In genomic region chr2:34284239-34284638, GRCm38 (mm10) we compare ENCODE assay signal across 25 mouse cellular contexts.
"Had no signal": no experiment of that assay in that cellular context is flagged by ENCODE, and none has a peak within 500 bp of the region (broad histone marks: within the 10 kb centered on the region; RNA-seq: fewer than 3 reads in every experiment).

No protein-coding gene starts in this region.

- H3K4me2 ChIP-seq: heart, embryonic 11.5 days; heart, embryonic 13.5 days; heart, embryonic 15.5 days; hindbrain, embryonic 14.5 days; kidney, embryonic 15.5 days; limb, embryonic 13.5 days; limb, embryonic 15.5 days; liver, embryonic 13.5 days had no signal

- H3K36me3 ChIP-seq: heart, embryonic 13.5 days; heart, embryonic 15.5 days; kidney, embryonic 15.5 days; limb, embryonic 13.5 days; limb, embryonic 15.5 days; liver, embryonic 13.5 days had no signal

- H3K27me3 ChIP-seq: heart, embryonic 13.5 days; heart, embryonic 15.5 days; kidney, embryonic 15.5 days; limb, embryonic 13.5 days; limb, embryonic 15.5 days; liver, embryonic 13.5 days had no signal

- H3K9me3 ChIP-seq: heart, embryonic 13.5 days; heart, embryonic 15.5 days; kidney, embryonic 15.5 days; limb, embryonic 13.5 days; limb, embryonic 15.5 days; liver, embryonic 13.5 days had no signal

- ATAC-seq: hindbrain, embryonic 16.5 days; intestine, embryonic 16.5 days had no signal

- H3K9ac ChIP-seq: heart, embryonic 13.5 days; heart, embryonic 15.5 days; hindbrain, embryonic 14.5 days; kidney, embryonic 15.5 days; limb, embryonic 13.5 days; limb, embryonic 15.5 days; liver, embryonic 13.5 days had no signal

- H3K27ac ChIP-seq: gastrocnemius, adult 2 months; heart, adult 2 months; heart, embryonic 13.5 days; heart, embryonic 15.5 days; hindbrain, embryonic 14.5 days; kidney, embryonic 15.5 days; kidney, postnatal 0 days; limb, embryonic 13.5 days; limb, embryonic 15.5 days; liver, embryonic 13.5 days had no signal

- H3K4me3 ChIP-seq: gastrocnemius, adult 2 months; heart, adult 2 months; heart, embryonic 13.5 days; heart, embryonic 15.5 days; kidney, embryonic 15.5 days; limb, embryonic 13.5 days; limb, embryonic 15.5 days; liver, embryonic 13.5 days had no signal

- H3K4me1 ChIP-seq: heart, embryonic 15.5 days had no signal

- DNase-seq: gastrocnemius, adult 2 months; gastrocnemius, postnatal 14 days; gastrocnemius, postnatal 36 days; heart, adult 2 months; heart, postnatal 14 days; heart, postnatal 36 days; kidney, adult 11 months; kidney, adult 2 months; kidney, adult 9 months; kidney, postnatal 14 days; kidney, postnatal 36 days; layer of hippocampus, adult 9-11 months; layer of hippocampus, postnatal 36 days; left cerebral cortex, postnatal 4 days; liver, embryonic 13.5 days had no signal
